Mouse (Mus musculus): ENCODE measurements around the gene Nfatc2ip.

DNA sequence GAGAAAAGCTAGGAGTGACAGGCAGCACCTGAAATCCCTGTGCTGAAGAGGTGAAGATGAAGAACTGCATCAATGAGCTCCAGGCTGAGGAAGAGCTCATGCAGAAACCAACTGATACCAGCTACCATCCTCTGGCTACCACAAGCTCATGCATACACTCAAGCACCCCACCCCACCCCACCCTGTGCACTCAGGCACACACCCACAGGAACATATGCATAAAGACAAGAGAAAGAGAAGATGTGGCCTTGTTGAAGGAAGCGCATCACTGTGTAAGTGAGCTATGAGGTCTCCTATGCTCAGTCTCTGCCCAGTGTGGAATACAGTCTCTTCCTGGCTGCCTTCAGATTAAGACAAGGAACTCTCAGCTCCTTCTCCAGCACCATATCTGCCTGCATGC is 8.4 kb downstream of the Nfatc2ip start:
- no peak for TF ChIP-seq ZNF384 (IDR thresholded peaks at IDR 0.05; ENCODE audit: low read depth, low read length)
- TF ChIP-seq CHD2 (IDR thresholded peaks at IDR 0.05; ENCODE audit: low read depth, low read length) = no peak
- no peak for TF ChIP-seq MAFK (IDR thresholded peaks at IDR 0.05; ENCODE audit: insufficient read depth, low read depth, low read length)
- TF ChIP-seq HCFC1 (IDR thresholded peaks at IDR 0.05; ENCODE audit: borderline replicate concordance, insufficient read depth, low read length) = no peak

Data from ES-E14 (cell line).